Mouse (Mus musculus) CH12.LX (cell line): Measurements from ENCODE around the gene Rtn4rl1.

ENCODE experiments used
- CTCF ChIP-seq, 2 experiments: IDR thresholded peaks in 1 of 2; conservative IDR thresholded peaks in 1 of 2; 2 replicates each; pipeline ENCODE4 v1.5.1; 2011 to 2012; ENCODE audit warnings: low read depth in 2 of 2, low read length in 2 of 2, improper control_type of control experiment in 1 of 2, inconsistent platforms in 1 of 2, mild to moderate bottlenecking in 1 of 2, moderate library complexity in 1 of 2
- EP300 ChIP-seq: IDR thresholded peaks from 2 replicates; pipeline ENCODE4 v1.6.1; 2011; ENCODE audit warnings: low read length, improper control_type of control experiment
- MYC ChIP-seq: IDR thresholded peaks from 2 replicates; pipeline ENCODE4 v1.6.1; 2011; ENCODE audit warnings: low read depth, mild to moderate bottlenecking, improper control_type of control experiment, low read length
- NELFE ChIP-seq: IDR thresholded peaks from 2 replicates; pipeline ENCODE4 v1.6.1; 2011; ENCODE audit warnings: low read depth, low read length, improper control_type of control experiment
- POLR2A ChIP-seq: IDR thresholded peaks from 2 replicates; pipeline ENCODE4 v1.6.1; 2011; ENCODE audit warnings: low read depth, mild to moderate bottlenecking, improper control_type of control experiment, low read length
- TBP ChIP-seq: conservative IDR thresholded peaks from 2 replicates; pipeline ENCODE4 v1.6.1; 2011; ENCODE audit warnings: low read depth, low read length, improper control_type of control experiment
- ZC3H11A ChIP-seq: IDR thresholded peaks from 2 replicates; pipeline ENCODE4 v1.6.1; 2012; ENCODE audit warnings: low read depth, mild to moderate bottlenecking, inconsistent platforms, low read length, improper control_type of control experiment

DNA sequence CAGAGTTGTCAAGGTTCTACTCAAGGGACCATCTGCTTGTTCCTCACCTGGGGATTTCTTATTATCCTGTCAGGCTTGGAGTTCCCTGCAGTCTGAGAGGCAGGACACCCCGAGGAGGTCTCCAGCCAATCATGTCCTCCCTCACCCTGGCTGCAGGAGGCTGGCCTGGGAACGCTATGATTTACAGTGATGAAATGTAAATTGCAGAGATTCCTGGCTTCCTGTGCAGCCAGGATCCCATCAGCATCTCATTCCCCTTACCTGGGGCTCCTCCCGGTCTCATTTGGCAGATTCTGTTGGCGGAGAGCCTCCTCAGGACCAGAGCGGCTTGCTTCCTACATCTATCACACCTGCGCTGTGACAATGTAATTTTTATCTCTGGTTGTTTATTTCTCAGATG lies 35.7 kb downstream of the Rtn4rl1 start:
- TF ChIP-seq TBP, result no peak
- no peak for TF ChIP-seq POLR2A
- TF ChIP-seq CTCF (conservative IDR thresholded peaks at IDR 0.05 in 1 of 2, IDR thresholded peaks at IDR 0.05 in 1 of 2; ENCODE audit: low read depth in 2 of 2, low read length in 2 of 2), result no peak
- no peak for TF ChIP-seq ZC3H11A
- no peak for TF ChIP-seq MYC
- no peak for TF ChIP-seq NELFE
- TF ChIP-seq EP300, result no peak
